Mouse (Mus musculus) kidney, postnatal 0 days (tissue): ENCODE data around the gene Mef2a. TPM values are rescaled to one million over a fixed set of nuclear protein-coding genes. Genes with fewer than 3 reads are reported as not detected.
A peak's percentile ranks its signal among the peaks of the same experiment; 100 is the strongest.

Source experiments
- ATAC-seq: fragments of 200-750 bp; cut with Nextera tagmentation; replicated peaks from 2 replicates; pipeline ENCODE4 v1.8.0; 2017; ENCODE audit warnings: low read depth, moderate number of reproducible peaks, moderate TSS enrichment, moderate library complexity; ENCODE audit not compliant: low FRiP score
- DNase-seq: peaks from one replicate; pipeline ENCODE4 v3.0.0-alpha.2; 2016; ENCODE audit warnings: low spot score
- H3K27ac ChIP-seq: fragments of 300-500 bp; sonication (generic); 2 replicates; pipeline ENCODE4 v1.5.1; 2014; ENCODE audit warnings: mild to moderate bottlenecking
- H3K27me3 ChIP-seq: fragments of 300-500 bp; sonication (generic); 2 replicates; pipeline ENCODE4 v1.6.1; 2014; ENCODE audit warnings: low read length, mixed read lengths; ENCODE audit not compliant: insufficient read depth
- H3K36me3 ChIP-seq: fragments of 300-500 bp; sonication (generic); 2 replicates; pipeline ENCODE4 v1.6.1; 2014; ENCODE audit warnings: low read length, mixed read lengths; ENCODE audit not compliant: insufficient read depth
- H3K4me1 ChIP-seq: fragments of 300-500 bp; sonication (generic); replicated peaks from 2 replicates; pipeline ENCODE4 v1.6.1; 2014; ENCODE audit warnings: antibody characterized with exemption, low read length, mixed read lengths; ENCODE audit not compliant: insufficient read depth
- H3K4me2 ChIP-seq: fragments of 300-500 bp; sonication (generic); 2 replicates; pipeline ENCODE4 v1.6.1; 2014; ENCODE audit warnings: mild to moderate bottlenecking, low read length, moderate library complexity, mixed read lengths
- H3K4me3 ChIP-seq: fragments of 300-500 bp; sonication (generic); replicated peaks from 2 replicates; pipeline ENCODE4 v1.5.1; 2014; ENCODE audit warnings: low read depth, low read length
- H3K9ac ChIP-seq: fragments of 300-500 bp; sonication (generic); 2 replicates; pipeline ENCODE4 v1.6.1; 2014; ENCODE audit warnings: low read depth, low read length
- H3K9me3 ChIP-seq: fragments of 300-500 bp; sonication (generic); replicated peaks from 2 replicates; pipeline ENCODE4 v1.6.1; 2016; ENCODE audit warnings: low read length, inconsistent platforms, mixed read lengths
- CTCF ChIP-seq: IDR thresholded peaks from 2 replicates; pipeline ENCODE4 v1.5.1; 2016; ENCODE audit warnings: antibody characterized with exemption, low read depth, mild to moderate bottlenecking, moderate library complexity
- WGBS: fragments of 180-500 bp; shearing (Covaris S2); extraction: QIAGEN DNeasy Blood & Tissue Kit; methylation state at CpG from one replicate; pipeline ENCODE4 v1.1.7; 2014; 5-methylcytosine and 5-hydroxymethylcytosine counted together
- polyA plus RNA-seq: library from polyadenylated mRNA; unstranded; fragments of >200 nt; fragmentation: Nextera tagmentation; extraction: Ambion mirVana; gene quantifications from 2 replicates; pipeline ENCODE4 v1.2.1, GENCODE M21; 2015

The Mef2a gene
- polyA plus RNA-seq, 1 experiment from 2014 or later, result 33.3 TPM

DNA sequence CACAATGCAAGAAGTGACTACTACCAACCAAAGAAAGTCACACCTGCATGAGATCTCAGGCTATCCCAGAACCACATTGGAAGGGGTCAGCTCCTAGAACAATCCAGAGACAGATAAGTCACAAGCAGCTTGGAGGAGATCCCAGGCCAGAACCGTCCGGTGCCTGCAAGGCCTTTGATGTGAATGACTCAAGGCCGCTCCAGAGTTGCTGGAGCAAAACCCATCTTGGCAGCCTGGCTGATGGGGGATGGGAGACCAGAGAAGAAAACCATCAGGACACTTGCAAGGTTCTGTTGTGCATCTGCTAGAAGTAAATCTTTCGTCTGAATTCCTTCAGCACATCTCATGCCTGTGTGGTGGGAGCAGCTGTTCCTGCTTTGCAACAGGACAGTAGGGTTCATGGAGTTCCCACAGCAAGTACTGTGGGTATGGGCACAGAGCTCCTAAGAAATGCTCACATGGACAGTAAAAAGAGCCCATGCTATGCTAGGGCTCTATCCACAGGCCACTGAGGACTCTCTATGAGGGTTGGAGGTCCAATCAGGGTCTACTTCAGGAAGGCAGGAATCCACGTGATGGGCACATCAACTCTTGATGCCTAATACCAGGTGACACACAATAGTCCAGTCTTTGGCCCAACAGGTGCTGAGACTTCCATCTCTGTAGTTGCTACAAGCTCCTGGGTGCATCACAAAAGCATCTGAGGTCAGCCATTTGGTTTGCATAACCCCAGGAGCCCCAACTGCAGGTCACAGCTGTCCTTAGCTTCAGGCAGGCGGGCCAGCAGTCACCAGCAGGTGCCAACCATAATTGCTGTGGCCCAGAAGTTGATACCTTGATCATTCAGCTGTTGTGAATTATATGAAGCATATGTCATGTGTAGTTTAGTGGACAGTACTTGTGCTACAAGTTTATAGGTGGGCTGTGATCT lies 12.5 kb upstream of the Mef2a start:
- no peaks in the 10 kb centered on the region for H3K27me3 ChIP-seq
- no peak for TF ChIP-seq CTCF
- DNase-seq, result no peak
- no peaks in the 10 kb centered on the region for H3K4me1 ChIP-seq
- 68% methylated on average over 6 of the region's 6 CpGs for WGBS
- H3K9me3 ChIP-seq, result no peaks in the 10 kb centered on the region
- H3K27ac ChIP-seq, result no peak overlapping the region
- H3K4me3 ChIP-seq, result no peak overlapping the region
- no peaks in the 10 kb centered on the region for H3K36me3 ChIP-seq
- no peak overlapping the region for H3K9ac ChIP-seq
- H3K4me2 ChIP-seq, result no peak overlapping the region
- no peak for ATAC-seq

DNA sequence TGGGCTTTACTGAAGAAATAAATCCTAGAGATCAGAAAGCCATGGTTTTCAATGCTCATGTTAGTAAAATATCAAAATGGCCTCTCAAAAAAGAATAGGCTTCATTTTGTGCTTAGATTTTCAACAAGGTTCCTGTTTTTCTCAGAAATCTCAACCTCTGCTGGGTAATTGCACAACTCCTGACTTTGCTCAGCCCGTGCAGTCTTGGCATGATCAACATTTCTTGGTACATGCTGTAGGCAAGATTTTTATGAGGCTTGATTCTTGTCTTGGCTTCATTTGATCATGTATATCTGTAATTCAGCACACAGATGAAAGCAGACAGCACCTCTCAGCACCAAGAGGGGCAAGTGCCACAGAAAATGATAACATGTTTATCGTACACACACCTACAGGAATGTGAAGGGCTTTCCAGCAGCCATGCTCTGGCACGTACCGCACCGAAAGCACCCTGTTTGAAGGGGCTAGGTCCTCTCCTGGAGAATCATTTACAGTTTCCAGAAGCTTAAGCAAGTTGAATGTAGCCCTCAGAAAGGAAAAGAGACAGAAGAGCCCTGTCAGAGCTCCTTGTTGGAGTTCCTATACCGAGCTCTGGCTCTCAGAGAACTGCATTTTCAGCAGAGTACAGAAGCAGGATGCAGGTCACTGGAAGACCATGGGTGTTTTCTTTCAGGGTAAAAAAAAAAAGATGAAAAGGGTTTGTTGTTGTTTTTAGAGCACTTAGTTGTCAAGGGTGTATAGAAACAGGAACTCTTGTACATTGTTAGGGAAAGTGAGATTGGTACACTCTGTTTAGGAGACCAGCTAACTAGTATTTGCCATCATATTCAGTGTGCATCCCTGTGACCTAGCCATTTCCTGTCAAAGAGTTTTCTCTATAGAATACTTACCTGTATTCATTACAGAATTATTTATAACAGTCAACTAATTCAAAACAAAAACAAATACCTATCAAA lies 7.8 kb upstream of the Mef2a start:
- ATAC-seq (no peak), DNase-seq (no peak)

DNA sequence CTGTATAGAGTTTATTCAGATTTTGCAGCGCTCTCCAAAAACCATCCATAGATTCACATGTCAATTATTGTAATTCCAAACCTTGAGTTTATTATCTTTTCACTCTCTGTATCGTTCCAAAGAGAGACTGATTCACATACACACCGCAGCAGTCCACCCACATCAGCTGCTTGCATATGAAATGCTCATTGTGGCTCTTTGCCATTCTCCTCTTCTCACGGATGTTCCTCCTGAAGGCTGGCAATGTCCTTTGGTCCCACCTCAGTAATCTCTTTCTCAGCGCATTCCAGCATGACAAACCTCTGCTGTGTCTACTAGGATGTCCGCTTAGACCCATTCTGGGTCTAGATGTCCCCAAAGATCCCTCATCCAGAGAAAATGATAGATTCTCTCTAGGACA lies 4.1 kb upstream of the Mef2a start:
- no peak overlapping the region for H3K4me2 ChIP-seq
- 0 out of 2 replicates have a peak, but pooled peaks cover 6% of the 10 kb centered on the region for H3K4me1 ChIP-seq
- ATAC-seq, result no peak
- no peak overlapping the region for H3K9ac ChIP-seq
- DNase-seq, result no peak
- no peak for TF ChIP-seq CTCF
- no peak overlapping the region for H3K27ac ChIP-seq
- H3K4me3 ChIP-seq, result no peak overlapping the region
- H3K27me3 ChIP-seq, result no peaks in the 10 kb centered on the region
- whole genome bisulfite sequencing, result 89% methylated on average over 6 of the region's 6 CpGs
- no peaks in the 10 kb centered on the region for H3K36me3 ChIP-seq
- H3K9me3 ChIP-seq, result no peaks in the 10 kb centered on the region

More for the DNA sequence above, 7.8 kb upstream of the Mef2a start:
- Histone ChIP-seq H3K4me2 (no peak overlapping the region), H3K9ac (no peak overlapping the region), H3K4me3 (no peak overlapping the region), H3K4me1 (no peaks in the 10 kb centered on the region), H3K27ac (no peak overlapping the region), H3K36me3 (no peaks in the 10 kb centered on the region), H3K27me3 (no peaks in the 10 kb centered on the region), H3K9me3 (no peaks in the 10 kb centered on the region)
- no peak for TF ChIP-seq CTCF
- WGBS, result 71% methylated on average over 6 of the region's 6 CpGs

DNA sequence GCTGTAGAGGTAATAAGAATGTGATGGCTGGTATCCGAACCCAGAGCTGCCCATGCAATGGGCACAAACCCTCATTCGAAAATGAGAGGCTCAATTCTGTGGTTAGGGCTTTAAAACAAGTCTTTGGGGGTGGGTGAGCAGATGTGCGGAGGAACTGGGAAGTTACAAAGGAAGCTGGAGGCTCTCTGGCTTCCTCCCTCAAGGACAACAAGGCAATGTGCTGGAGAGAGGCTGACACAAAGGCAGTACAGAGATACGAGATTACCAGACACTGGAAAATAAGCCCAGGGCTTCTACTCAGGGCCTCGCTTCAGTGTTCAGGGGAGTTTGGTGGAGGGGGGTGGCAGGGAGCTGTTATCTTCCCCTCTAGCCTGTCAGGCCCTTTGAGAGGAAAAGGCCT lies 1.3 kb upstream of the Mef2a start:
- H3K9ac ChIP-seq, result no peak overlapping the region
- no peak for TF ChIP-seq CTCF
- no peak overlapping the region; the same call in 1 of the 2 replicates for H3K4me2 ChIP-seq
- H3K36me3 ChIP-seq, result no peaks in the 10 kb centered on the region
- no peaks in the 10 kb centered on the region for H3K27me3 ChIP-seq
- no peak for ATAC-seq
- WGBS, result 60% methylated on average over 5 of the region's 5 CpGs
- 0 out of 2 replicates have a peak overlapping the region, but pooled peaks have one; percentile 93 for H3K4me3 ChIP-seq
- 0 out of 2 replicates have a peak, but pooled peaks cover 10% of the 10 kb centered on the region for H3K4me1 ChIP-seq
- peak overlapping the region; percentile 95; the same call in 1 of the 2 replicates for H3K27ac ChIP-seq
- peak; percentile 58 for DNase-seq
- no peaks in the 10 kb centered on the region for H3K9me3 ChIP-seq

DNA sequence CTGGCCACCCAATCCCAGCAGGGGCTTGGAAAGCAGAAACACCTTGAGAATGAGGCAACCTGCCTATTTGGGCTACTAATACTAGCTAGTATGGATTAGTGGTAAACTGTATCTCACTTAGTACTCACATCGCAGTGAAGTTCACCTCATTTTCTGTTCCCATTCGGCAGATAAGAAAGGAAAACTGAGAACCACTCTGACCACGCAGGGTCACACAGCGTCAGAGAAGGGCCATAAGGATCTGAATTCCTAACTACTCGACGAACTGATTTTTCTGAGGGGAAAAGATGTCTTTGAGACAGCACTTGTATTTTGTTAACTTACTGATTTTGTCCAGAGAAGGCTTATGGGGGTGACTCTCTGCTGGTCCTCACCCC lies 914 bp upstream of the Mef2a start:
- peaks cover 10% of the 10 kb centered on the region; the same call in 1 of the 2 replicates for H3K4me1 ChIP-seq
- DNase-seq, result no peak
- H3K27me3 ChIP-seq, result no peaks in the 10 kb centered on the region
- no peaks in the 10 kb centered on the region for H3K36me3 ChIP-seq
- peak overlapping the region; percentile 93 for H3K4me3 ChIP-seq
- no peak for TF ChIP-seq CTCF
- peak overlapping the region; percentile 93 for H3K4me2 ChIP-seq
- no peaks in the 10 kb centered on the region for H3K9me3 ChIP-seq
- 26% methylated on average over 6 of the region's 6 CpGs for WGBS
- ATAC-seq, result no peak
- peak overlapping the region; percentile 95 for H3K27ac ChIP-seq
- H3K9ac ChIP-seq, result peak overlapping the region; percentile 99
